Mouse (Mus musculus) limb, embryonic 15.5 days (tissue): ENCODE results near the gene Ankrd44. TPM values are rescaled to one million over a fixed set of nuclear protein-coding genes. Genes with fewer than 3 reads are reported as not detected.
A peak's percentile ranks its signal among the peaks of the same experiment; 100 is the strongest.

Experiments
- ATAC-seq: fragments of 200-750 bp; cut with Nextera tagmentation; 2 replicates; pipeline ENCODE4 v1.8.0; 2017; ENCODE audit warnings: low read depth, moderate TSS enrichment; ENCODE audit not compliant: insufficient number of reproducible peaks, low FRiP score, low TSS enrichment
- H3K27ac ChIP-seq: fragments of 300-500 bp; sonication (generic); 2 replicates; pipeline ENCODE4 v1.5.1; 2015; ENCODE audit warnings: moderate library complexity, mild to moderate bottlenecking, inconsistent platforms
- H3K27me3 ChIP-seq: fragments of 300-500 bp; sonication (generic); 2 replicates; pipeline ENCODE4 v1.6.1; 2015; ENCODE audit warnings: inconsistent platforms
- H3K36me3 ChIP-seq: fragments of 300-500 bp; sonication (generic); 2 replicates; pipeline ENCODE4 v1.6.1; 2015; ENCODE audit warnings: inconsistent platforms
- H3K4me1 ChIP-seq: fragments of 300-500 bp; sonication (generic); 2 replicates; pipeline ENCODE4 v1.6.1; 2015; ENCODE audit warnings: inconsistent platforms
- H3K4me2 ChIP-seq: fragments of 300-500 bp; sonication (generic); 2 replicates; pipeline ENCODE4 v1.6.1; 2015; ENCODE audit warnings: mild to moderate bottlenecking, inconsistent platforms
- H3K4me3 ChIP-seq: fragments of 300-500 bp; sonication (generic); 2 replicates; pipeline ENCODE4 v1.5.1; 2015; ENCODE audit warnings: mild to moderate bottlenecking, inconsistent platforms
- H3K9ac ChIP-seq: fragments of 300-500 bp; sonication (generic); 2 replicates; pipeline ENCODE4 v1.6.1; 2015; ENCODE audit warnings: inconsistent platforms
- H3K9me3 ChIP-seq: fragments of 300-500 bp; sonication (generic); 2 replicates; pipeline ENCODE4 v1.6.1; 2016; ENCODE audit warnings: inconsistent platforms
- WGBS: fragments of 180-500 bp; shearing (Covaris S2); methylation state at CpG from one replicate; pipeline ENCODE4 v1.1.7; 2015; 5-methylcytosine and 5-hydroxymethylcytosine counted together
- polyA plus RNA-seq: library from polyadenylated mRNA; unstranded; fragments of >200 nt; fragmentation: Nextera tagmentation; extraction: Ambion mirVana; gene quantifications from 2 replicates; pipeline ENCODE4 v1.2.1, GENCODE M21; 2015

The Ankrd44 gene
- polyA plus RNA-seq, 1 experiment from 2014 or later, result 19.1 TPM

GRCm38 (mm10) chr1:54904165-54904564 lies 22.0 kb downstream of the Ankrd44 start:
- no peaks in the 10 kb centered on the region for H3K9me3 ChIP-seq
- H3K9ac ChIP-seq, result no peak overlapping the region
- WGBS, result 81% methylated on average over 2 of the region's 2 CpGs
- H3K27me3 ChIP-seq, result no peaks in the 10 kb centered on the region
- H3K27ac ChIP-seq, result no peak overlapping the region
- no peak overlapping the region for H3K4me3 ChIP-seq
- H3K4me1 ChIP-seq, result peaks cover 52% of the 10 kb centered on the region
- no peak overlapping the region for H3K4me2 ChIP-seq
- no peaks in the 10 kb centered on the region; the same call in 1 of the 2 replicates for H3K36me3 ChIP-seq
- ATAC-seq, result no peak

GRCm38 (mm10) chr1:54902689-54903246 lies 23.4 kb downstream of the Ankrd44 start:
- no peak overlapping the region for H3K9ac ChIP-seq
- no peak overlapping the region for H3K4me3 ChIP-seq
- H3K9me3 ChIP-seq, result no peaks in the 10 kb centered on the region
- H3K4me2 ChIP-seq, result no peak overlapping the region
- no peaks in the 10 kb centered on the region; the same call in 1 of the 2 replicates for H3K36me3 ChIP-seq
- H3K4me1 ChIP-seq, result peaks cover 59% of the 10 kb centered on the region
- WGBS, result 91% methylated on average over 12 of the region's 12 CpGs
- H3K27ac ChIP-seq, result no peak overlapping the region
- ATAC-seq, result no peak
- no peaks in the 10 kb centered on the region for H3K27me3 ChIP-seq

- ATAC-seq, result no peak
- H3K9me3 ChIP-seq, result no peaks in the 10 kb centered on the region
- H3K27me3 ChIP-seq, result no peaks in the 10 kb centered on the region
- H3K36me3 ChIP-seq, result no peaks in the 10 kb centered on the region; the same call in 1 of the 2 replicates
- no peak overlapping the region for H3K4me3 ChIP-seq
- 57% methylated on average over 1 of the region's 1 CpGs for WGBS
- H3K4me1 ChIP-seq, result peaks cover 59% of the 10 kb centered on the region
- H3K9ac ChIP-seq, result no peak overlapping the region
- no peak overlapping the region for H3K27ac ChIP-seq
- no peak overlapping the region for H3K4me2 ChIP-seq
These were observed 25.1 kb downstream of the Ankrd44 start for GRCm38 (mm10) chr1:54901084-54901483.

- no peak for ATAC-seq
- Histone ChIP-seq H3K4me1 (peaks cover 49% of the 10 kb centered on the region), H3K27me3 (no peaks in the 10 kb centered on the region), H3K9ac (no peak overlapping the region), H3K4me3 (no peak overlapping the region), H3K4me2 (no peak overlapping the region), H3K36me3 (no peaks in the 10 kb centered on the region; the same call in 1 of the 2 replicates), H3K27ac (peak overlapping the region; percentile 17; the same call in 1 of the 2 replicates), H3K9me3 (no peaks in the 10 kb centered on the region)
- WGBS, result 81% methylated on average over 6 of the region's 6 CpGs
These were observed 26.9 kb downstream of the Ankrd44 start for GRCm38 (mm10) chr1:54899247-54899646.

- Histone ChIP-seq H3K9me3 (no peaks in the 10 kb centered on the region), H3K27ac (peak overlapping the region; percentile 17; the same call in 1 of the 2 replicates), H3K4me2 (no peak overlapping the region), H3K9ac (no peak overlapping the region), H3K36me3 (no peaks in the 10 kb centered on the region; the same call in 1 of the 2 replicates), H3K4me3 (no peak overlapping the region), H3K4me1 (peaks cover 49% of the 10 kb centered on the region), H3K27me3 (no peaks in the 10 kb centered on the region)
- ATAC-seq, result no peak
- 20% methylated on average over 5 of the region's 5 CpGs for WGBS
These were observed 27.5 kb downstream of the Ankrd44 start for GRCm38 (mm10) chr1:54898656-54899084.

- Histone ChIP-seq H3K27me3 (no peaks in the 10 kb centered on the region), H3K4me2 (no peak overlapping the region), H3K27ac (no peak overlapping the region), H3K4me3 (no peak overlapping the region), H3K9ac (no peak overlapping the region), H3K9me3 (no peaks in the 10 kb centered on the region), H3K36me3 (no peaks in the 10 kb centered on the region; the same call in 1 of the 2 replicates), H3K4me1 (peaks cover 49% of the 10 kb centered on the region)
- no peak for ATAC-seq
- WGBS, result 79% methylated on average over 2 of the region's 2 CpGs
These were observed 28.5 kb downstream of the Ankrd44 start for GRCm38 (mm10) chr1:54897726-54898125.

- no peak for ATAC-seq
- 39% methylated on average over 12 of the region's 12 CpGs for WGBS
- 0 out of 2 replicates have a peak overlapping the region, but pooled peaks have one; percentile 48 for H3K27ac ChIP-seq
These were observed 29.8 kb downstream of the Ankrd44 start for GRCm38 (mm10) chr1:54896109-54897085.

GRCm38 (mm10) chr1:54888449-54888848 lies 37.7 kb downstream of the Ankrd44 start:
- H3K4me3 ChIP-seq, result no peak overlapping the region
- H3K27me3 ChIP-seq, result no peaks in the 10 kb centered on the region
- peak overlapping the region; percentile 80 for H3K27ac ChIP-seq
- H3K9ac ChIP-seq, result no peak overlapping the region
- no peaks in the 10 kb centered on the region for H3K36me3 ChIP-seq
- peaks cover 18% of the 10 kb centered on the region for H3K4me1 ChIP-seq
- H3K9me3 ChIP-seq, result no peaks in the 10 kb centered on the region
- ATAC-seq, result no peak
- H3K4me2 ChIP-seq, result no peak overlapping the region
- 25% methylated on average over 5 of the region's 5 CpGs for WGBS

More at GRCm38 (mm10) chr1:54896109-54897085, 29.8 kb downstream of the Ankrd44 start:
- Histone ChIP-seq H3K36me3 (no peaks in the 10 kb centered on the region), H3K9me3 (no peaks in the 10 kb centered on the region), H3K4me3 (no peak overlapping the region), H3K9ac (no peak overlapping the region), H3K4me1 (peaks cover 45% of the 10 kb centered on the region), H3K4me2 (0 out of 2 replicates have a peak overlapping the region, but pooled peaks have one; percentile 15), H3K27me3 (no peaks in the 10 kb centered on the region)

- Histone ChIP-seq H3K9ac (no peak overlapping the region), H3K36me3 (no peaks in the 10 kb centered on the region), H3K9me3 (no peaks in the 10 kb centered on the region), H3K27me3 (no peaks in the 10 kb centered on the region), H3K4me1 (peaks cover 18% of the 10 kb centered on the region), H3K27ac (peak overlapping the region; percentile 80; the same call in 1 of the 2 replicates), H3K4me2 (no peak overlapping the region), H3K4me3 (no peak overlapping the region)
- peak; percentile 65 for ATAC-seq
- 42% methylated on average over 3 of the region's 3 CpGs for WGBS
These were observed 38.3 kb downstream of the Ankrd44 start for GRCm38 (mm10) chr1:54887873-54888272.

- Histone ChIP-seq H3K4me3 (no peak overlapping the region), H3K4me1 (peaks cover 15% of the 10 kb centered on the region), H3K27me3 (no peaks in the 10 kb centered on the region), H3K9ac (no peak overlapping the region), H3K36me3 (no peaks in the 10 kb centered on the region), H3K27ac (no peak overlapping the region), H3K4me2 (no peak overlapping the region), H3K9me3 (no peaks in the 10 kb centered on the region)
- no peak for ATAC-seq
- WGBS, result 60% methylated on average over 2 of the region's 2 CpGs
These were observed 43.2 kb downstream of the Ankrd44 start for GRCm38 (mm10) chr1:54882856-54883467.

GRCm38 (mm10) chr1:54881523-54881922 lies 44.7 kb downstream of the Ankrd44 start:
- Histone ChIP-seq H3K9ac (no peak overlapping the region), H3K27ac (no peak overlapping the region)

More at GRCm38 (mm10) chr1:54881523-54881922, 44.7 kb downstream of the Ankrd44 start:
- H3K4me3 ChIP-seq, result no peak overlapping the region
- H3K27me3 ChIP-seq, result no peaks in the 10 kb centered on the region
- H3K9me3 ChIP-seq, result no peaks in the 10 kb centered on the region
- no peak for ATAC-seq
- no peak overlapping the region for H3K4me2 ChIP-seq
- no peaks in the 10 kb centered on the region for H3K36me3 ChIP-seq
- H3K4me1 ChIP-seq, result peaks cover 12% of the 10 kb centered on the region
- 81% methylated on average over 3 of the region's 3 CpGs for WGBS
